Mouse (Mus musculus): Measurements from ENCODE around the gene Hectd1. TPM values are rescaled to one million over a fixed set of nuclear protein-coding genes. Genes with fewer than 3 reads are reported as not detected.

The Hectd1 gene
- total and polyA plus RNA-seq, 3 experiments: 35.0 to 273 (median 249) TPM

DNA sequence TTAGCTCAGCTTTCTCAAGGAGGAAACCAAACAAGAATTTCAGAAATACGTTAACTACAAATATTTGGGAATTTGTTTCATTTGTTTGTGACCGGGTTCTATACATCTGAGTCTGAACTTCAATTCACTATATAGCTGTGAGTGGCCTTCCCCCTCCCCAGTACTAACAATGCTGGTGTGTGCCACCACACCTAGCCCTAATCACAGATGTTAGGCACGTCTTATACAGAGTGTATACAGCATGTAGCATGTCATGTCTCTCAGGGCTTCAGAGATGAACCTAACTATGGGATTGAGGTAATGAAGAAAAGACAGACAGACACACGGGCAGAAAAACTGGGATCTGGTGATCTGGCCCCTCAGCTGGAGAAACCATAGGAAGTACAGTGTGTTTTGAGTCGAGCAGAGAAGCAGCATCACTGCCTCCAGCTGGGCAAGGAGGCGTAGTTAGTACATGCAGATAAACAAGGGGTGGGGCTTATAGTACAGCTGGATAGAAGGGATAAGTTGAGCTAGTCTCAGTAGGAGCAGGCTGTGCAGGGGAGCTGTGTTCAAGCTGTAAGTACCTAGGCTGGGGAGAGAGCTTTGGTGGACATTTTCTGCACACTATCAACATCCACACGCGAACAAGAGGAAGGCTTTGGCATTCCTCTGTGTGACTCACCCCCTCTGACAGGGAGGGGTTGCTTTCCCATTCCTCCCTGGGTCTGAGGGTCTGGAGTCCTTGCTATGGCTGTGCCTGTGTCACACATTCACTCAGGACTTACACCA is 129.5 kb downstream of the Hectd1 start:
- DNase-seq (ENCODE audit: low spot score) (peak; percentile 19), ATAC-seq (ENCODE audit: extremely low read depth, insufficient number of reproducible peaks, low FRiP score, poor library complexity, severe bottlenecking) (peak; percentile 83)
- peaks cover 9% of the 10 kb centered on the region; the same call in 1 of the 2 replicates for H3K9me3 ChIP-seq (replicated peaks)
- no peak overlapping the region for H3K4me3 ChIP-seq (ENCODE audit: low read depth, low read length)
- H3K36me3 ChIP-seq (replicated peaks): peaks cover 5% of the 10 kb centered on the region
- peak; percentile 19; the same call in 1 of the 2 replicates for TF ChIP-seq TAL1 (conservative IDR thresholded peaks at IDR 0.05; ENCODE audit: low read depth, low read length)
- TF ChIP-seq GATA2 (IDR thresholded peaks at IDR 0.05; ENCODE audit: borderline replicate concordance, low read depth, low read length): no peak
- H3K27me3 ChIP-seq (ENCODE audit: insufficient read depth, low read length): no peaks in the 10 kb centered on the region
- peaks cover 26% of the 10 kb centered on the region for H3K4me1 ChIP-seq (ENCODE audit: insufficient read depth, low read depth, low read length)

- Histone ChIP-seq H3K36me3 (replicated peaks) (peaks cover 5% of the 10 kb centered on the region), H3K4me1 (ENCODE audit: insufficient read depth, low read depth, low read length) (peaks cover 42% of the 10 kb centered on the region), H3K27me3 (ENCODE audit: insufficient read depth, low read length) (no peaks in the 10 kb centered on the region), H3K9me3 (replicated peaks) (peaks cover 6% of the 10 kb centered on the region; the same call in 1 of the 2 replicates), H3K4me3 (ENCODE audit: low read depth, low read length) (no peak overlapping the region)
- TF ChIP-seq GATA1 (IDR thresholded peaks at IDR 0.05; ENCODE audit: borderline replicate concordance, low read length) (no peak), POLR2AphosphoS5 (IDR thresholded peaks at IDR 0.05; ENCODE audit: insufficient replicate concordance, low read depth, low read length) (no peak), CTCF (IDR thresholded peaks at IDR 0.05; ENCODE audit: low read depth, low read length) (no peak), TAL1 (conservative IDR thresholded peaks at IDR 0.05; ENCODE audit: low read depth, low read length) (no peak), GATA2 (IDR thresholded peaks at IDR 0.05; ENCODE audit: borderline replicate concordance, low read depth, low read length) (no peak)
- ATAC-seq (ENCODE audit: extremely low read depth, insufficient number of reproducible peaks, low FRiP score, poor library complexity, severe bottlenecking) (no peak), DNase-seq (ENCODE audit: low spot score) (no peak)
Measured at GRCm38 (mm10) chr12:51696157-51696556, 133.2 kb downstream of the Hectd1 start.

DNA sequence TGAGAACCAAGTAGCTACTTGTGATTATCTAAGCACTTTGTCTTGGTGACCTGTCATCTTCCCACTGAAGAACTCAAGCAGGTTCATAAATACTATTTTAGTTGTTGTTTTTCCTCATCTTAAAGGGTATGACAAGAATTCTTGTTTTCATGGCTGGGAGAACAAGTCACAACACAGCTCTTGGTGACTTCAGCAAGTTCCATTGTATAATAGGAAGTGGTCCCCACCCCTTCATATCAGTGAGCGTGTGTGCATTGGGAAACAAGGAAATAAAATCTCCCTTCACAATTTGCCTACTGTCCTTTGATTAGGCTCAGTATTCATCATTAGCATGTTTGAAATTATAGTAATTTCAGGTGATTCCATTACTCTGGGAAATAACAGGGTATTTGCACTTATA is 134.4 kb downstream of the Hectd1 start:
- ATAC-seq (ENCODE audit: extremely low read depth, insufficient number of reproducible peaks, low FRiP score, poor library complexity, severe bottlenecking) (no peak), DNase-seq (ENCODE audit: low spot score) (no peak)
- peaks cover 5% of the 10 kb centered on the region for H3K36me3 ChIP-seq (replicated peaks)
- peaks cover 37% of the 10 kb centered on the region for H3K4me1 ChIP-seq (ENCODE audit: insufficient read depth, low read depth, low read length)
- H3K27me3 ChIP-seq (ENCODE audit: insufficient read depth, low read length): no peaks in the 10 kb centered on the region
- peaks cover 6% of the 10 kb centered on the region; the same call in 1 of the 2 replicates for H3K9me3 ChIP-seq (replicated peaks)
- H3K4me3 ChIP-seq (ENCODE audit: low read depth, low read length): no peak overlapping the region
- no peak for TF ChIP-seq GATA1 (IDR thresholded peaks at IDR 0.05; ENCODE audit: borderline replicate concordance, low read length)
- TF ChIP-seq TAL1 (conservative IDR thresholded peaks at IDR 0.05; ENCODE audit: low read depth, low read length): no peak
- TF ChIP-seq GATA2 (IDR thresholded peaks at IDR 0.05; ENCODE audit: borderline replicate concordance, low read depth, low read length): no peak
- no peak for TF ChIP-seq CTCF (IDR thresholded peaks at IDR 0.05; ENCODE audit: low read depth, low read length)
- no peak for TF ChIP-seq POLR2AphosphoS5 (IDR thresholded peaks at IDR 0.05; ENCODE audit: insufficient replicate concordance, low read depth, low read length)

- Histone ChIP-seq H3K27me3 (ENCODE audit: insufficient read depth, low read length) (no peaks in the 10 kb centered on the region), H3K4me1 (ENCODE audit: insufficient read depth, low read depth, low read length) (peaks cover 37% of the 10 kb centered on the region), H3K36me3 (replicated peaks) (peaks cover 7% of the 10 kb centered on the region), H3K4me3 (ENCODE audit: low read depth, low read length) (no peak overlapping the region; the same call in 1 of the 2 replicates), H3K9me3 (replicated peaks) (peaks cover 3% of the 10 kb centered on the region; the same call in 1 of the 2 replicates)
- TF ChIP-seq POLR2AphosphoS5 (IDR thresholded peaks at IDR 0.05; ENCODE audit: insufficient replicate concordance, low read depth, low read length) (no peak), GATA1 (IDR thresholded peaks at IDR 0.05; ENCODE audit: borderline replicate concordance, low read length) (no peak), CTCF (IDR thresholded peaks at IDR 0.05; ENCODE audit: low read depth, low read length) (no peak), TAL1 (conservative IDR thresholded peaks at IDR 0.05; ENCODE audit: low read depth, low read length) (no peak), GATA2 (IDR thresholded peaks at IDR 0.05; ENCODE audit: borderline replicate concordance, low read depth, low read length) (no peak)
- DNase-seq (ENCODE audit: low spot score) (no peak), ATAC-seq (ENCODE audit: extremely low read depth, insufficient number of reproducible peaks, low FRiP score, poor library complexity, severe bottlenecking) (no peak)
Measured at GRCm38 (mm10) chr12:51694096-51694495, 135.2 kb downstream of the Hectd1 start.

Other genes with a start within 250 kb of the Hectd1 start
- gene Coch, start 236.2 kb downstream of the Hectd1 start, total RNA-seq (2014; fragmentation: Nextera tagmentation): not detected in 2 replicates
- not detected in 2 replicates for gene Coch, start 236.2 kb downstream of the Hectd1 start, total RNA-seq (2017)
- gene Coch, start 236.2 kb downstream of the Hectd1 start, polyA plus RNA-seq (2012): not detected in 2 replicates
- 16.2 and 28.5 TPM in 2 replicates for gene Ap4s1, start 138.5 kb downstream of the Hectd1 start, total RNA-seq (2014; fragmentation: Nextera tagmentation)
- gene Ap4s1, start 138.5 kb downstream of the Hectd1 start, total RNA-seq (2017): 17.1 and 21.8 TPM in 2 replicates
- gene Ap4s1, start 138.5 kb downstream of the Hectd1 start, polyA plus RNA-seq (2012): 7.2 TPM in 2 replicates
- gene Strn3, start 137.6 kb downstream of the Hectd1 start, total RNA-seq (2014; fragmentation: Nextera tagmentation): 93.1 and 94.9 TPM in 2 replicates
- 98.3 and 102 TPM in 2 replicates for gene Strn3, start 137.6 kb downstream of the Hectd1 start, total RNA-seq (2017)
- 20.0 and 25.0 TPM in 2 replicates for gene Strn3, start 137.6 kb downstream of the Hectd1 start, polyA plus RNA-seq (2012)
- gene Heatr5a, start 141.8 kb upstream of the Hectd1 start, total RNA-seq (2014; fragmentation: Nextera tagmentation): 121 and 146 TPM in 2 replicates
- gene Heatr5a, start 141.8 kb upstream of the Hectd1 start, total RNA-seq (2017): 66.8 and 70.0 TPM in 2 replicates
- gene Heatr5a, start 141.8 kb upstream of the Hectd1 start, polyA plus RNA-seq (2012): 7.0 and 15.1 TPM in 2 replicates
- 31.5 and 34.6 TPM in 2 replicates for gene Dtd2, start 177.0 kb upstream of the Hectd1 start, total RNA-seq (2014; fragmentation: Nextera tagmentation)
- 12.8 and 13.2 TPM in 2 replicates for gene Dtd2, start 177.0 kb upstream of the Hectd1 start, total RNA-seq (2017)
- 8.7 and 12.1 TPM in 2 replicates for gene Dtd2, start 177.0 kb upstream of the Hectd1 start, polyA plus RNA-seq (2012)
- not detected in 2 replicates for gene Gpr33, start 198.5 kb upstream of the Hectd1 start, total RNA-seq (2014; fragmentation: Nextera tagmentation)
- gene Gpr33, start 198.5 kb upstream of the Hectd1 start, total RNA-seq (2017): 0.11 and 0.23 TPM in 2 replicates
- gene Gpr33, start 198.5 kb upstream of the Hectd1 start, polyA plus RNA-seq (2012): not detected in 2 replicates

All from G1E (cell line).